Mouse (Mus musculus) cerebellum, adult 2 months (tissue): ENCODE results near the gene 4930556J24Rik. TPM values are rescaled to one million over a fixed set of nuclear protein-coding genes. Genes with fewer than 3 reads are reported as not detected.

Experiments used
- DNase-seq, 2 experiments: peaks; one replicate each; pipeline ENCODE4 v3.0.0; 2021
- H3K27ac ChIP-seq: fragments of 200-500 bp; 2 replicates; pipeline ENCODE4 v1.5.1; 2012; ENCODE audit warnings: low read length, control low read depth, inconsistent platforms; ENCODE audit not compliant: insufficient read depth
- H3K27me3 ChIP-seq: fragments of 200-500 bp; 2 replicates; pipeline ENCODE4 v1.6.1; 2012; ENCODE audit warnings: inconsistent platforms, mild to moderate bottlenecking, low read length, moderate library complexity; ENCODE audit not compliant: control insufficient read depth, insufficient read depth
- H3K4me1 ChIP-seq: fragments of 200-500 bp; 2 replicates; pipeline ENCODE4 v1.6.1; 2011; ENCODE audit warnings: low read length; ENCODE audit not compliant: control insufficient read depth, insufficient read depth
- H3K4me3 ChIP-seq: fragments of 200-500 bp; replicated peaks from 2 replicates; pipeline ENCODE3; 2011; ENCODE audit warnings: mild to moderate bottlenecking, low read depth, low read length, control low read depth; ENCODE audit not compliant: insufficient read depth
- CTCF ChIP-seq: fragments of 200-500 bp; IDR thresholded peaks from 2 replicates; pipeline ENCODE4 v1.5.1; 2011; ENCODE audit warnings: low read depth, mild to moderate bottlenecking, control low read depth, low read length, moderate library complexity, borderline replicate concordance; ENCODE audit not compliant: insufficient read depth
- POLR2A ChIP-seq: fragments of 200-500 bp; IDR thresholded peaks from 2 replicates; pipeline ENCODE4 v1.6.1; 2011; ENCODE audit warnings: low read length, control low read depth, borderline replicate concordance; ENCODE audit not compliant: insufficient read depth
- WGBS: fragments of 180-500 bp; shearing (Covaris S2); methylation state at CpG from one replicate; pipeline ENCODE4 v1.1.7; 2018; 5-methylcytosine and 5-hydroxymethylcytosine counted together
- polyA plus RNA-seq: library from polyadenylated mRNA; depleted of rRNA; stranded (reverse); fragments of >200 nt; gene quantifications from 2 replicates; pipeline ENCODE4 v1.2.3, GENCODE M21; 2012

Gene 4930556J24Rik
- polyA plus RNA-seq, 1 experiment, result 0.20 TPM

DNA sequence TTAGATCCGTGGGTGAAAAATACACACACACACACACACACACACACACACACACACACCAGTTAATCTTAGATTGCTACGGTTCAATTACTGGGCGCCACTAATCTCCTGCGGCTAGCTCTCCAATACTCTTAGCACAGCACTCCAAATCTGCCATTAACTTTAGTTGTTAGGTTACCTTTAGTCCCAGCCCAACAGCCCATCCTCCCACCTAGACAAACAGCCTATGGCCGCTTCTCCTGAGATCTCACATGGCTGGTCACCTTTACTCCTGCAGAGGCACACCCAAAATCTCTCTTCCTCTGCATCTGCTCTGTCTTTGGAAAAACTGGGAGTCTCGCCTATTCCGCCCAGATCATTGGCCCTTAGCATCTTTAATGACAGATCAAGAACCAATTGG lies 35.2 kb downstream of the 4930556J24Rik start:
- no peaks in the 10 kb centered on the region; the same call in 1 of the 2 replicates for H3K4me1 ChIP-seq
- WGBS, result 89% methylated on average over 7 of the region's 7 CpGs
- no peak for DNase-seq
- H3K27ac ChIP-seq, result no peak overlapping the region
- H3K4me3 ChIP-seq, result no peak overlapping the region
- no peak for TF ChIP-seq CTCF
- TF ChIP-seq POLR2A, result no peak
- H3K27me3 ChIP-seq, result no peaks in the 10 kb centered on the region

DNA sequence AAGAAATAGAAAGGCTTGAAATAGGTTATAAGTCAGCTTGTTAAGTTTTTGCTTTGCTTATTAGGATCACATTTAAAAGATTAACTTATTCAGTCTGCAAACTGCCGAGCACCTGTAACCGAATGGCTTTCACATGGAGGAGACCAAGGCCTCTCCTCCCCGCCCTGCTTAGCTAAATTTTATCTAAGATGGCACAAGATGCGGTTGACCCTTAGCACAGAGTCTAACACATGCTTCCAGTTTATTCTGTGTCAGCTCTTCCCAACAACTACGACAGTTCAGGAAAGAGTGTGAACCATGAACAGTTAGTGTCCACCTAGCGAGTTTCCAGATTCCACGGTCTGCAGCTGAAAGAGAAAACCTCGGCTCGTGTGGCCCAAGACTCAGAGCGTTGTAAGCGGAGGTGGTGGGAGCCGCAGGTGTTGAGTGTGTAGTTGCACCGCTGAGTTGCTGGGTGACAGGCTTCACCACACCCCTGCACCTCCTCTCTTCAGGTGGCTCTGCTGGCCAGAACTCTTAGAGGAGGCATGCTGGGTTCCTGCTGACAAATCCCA lies 39.2 kb downstream of the 4930556J24Rik start:
- 83% methylated on average over 13 of the region's 13 CpGs for WGBS
- TF ChIP-seq CTCF (no peak), POLR2A (no peak)
- no peaks in the 10 kb centered on the region for H3K4me1 ChIP-seq
- no peaks in the 10 kb centered on the region for H3K27me3 ChIP-seq
- DNase-seq, result no peak
- H3K27ac ChIP-seq, result no peak overlapping the region
- H3K4me3 ChIP-seq, result no peak overlapping the region

DNA sequence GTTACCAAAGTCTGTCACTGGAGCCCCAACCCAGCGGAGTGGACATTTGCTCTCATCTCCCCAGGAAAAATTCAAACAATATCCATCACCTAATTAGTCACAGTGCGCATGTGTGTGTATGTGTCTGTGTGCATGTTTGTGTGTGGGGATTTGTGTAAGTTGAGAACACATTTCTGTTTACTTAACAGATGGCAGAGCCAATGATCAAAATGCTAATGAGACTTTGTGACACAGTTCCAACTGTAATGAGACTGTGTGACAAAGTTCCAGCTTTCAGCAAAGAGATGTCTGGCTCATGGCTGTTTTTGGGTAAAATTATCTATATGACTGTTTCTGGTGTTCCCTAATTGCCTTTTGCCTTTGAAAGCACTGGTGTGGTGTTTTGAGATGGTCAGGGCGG lies 40.3 kb downstream of the 4930556J24Rik start:
- WGBS, result 60% methylated on average over 3 of the region's 3 CpGs
- no peaks in the 10 kb centered on the region for H3K27me3 ChIP-seq
- H3K27ac ChIP-seq, result no peak overlapping the region
- no peak overlapping the region for H3K4me3 ChIP-seq
- DNase-seq, result no peak
- no peaks in the 10 kb centered on the region for H3K4me1 ChIP-seq
- TF ChIP-seq CTCF (no peak), POLR2A (no peak)

DNA sequence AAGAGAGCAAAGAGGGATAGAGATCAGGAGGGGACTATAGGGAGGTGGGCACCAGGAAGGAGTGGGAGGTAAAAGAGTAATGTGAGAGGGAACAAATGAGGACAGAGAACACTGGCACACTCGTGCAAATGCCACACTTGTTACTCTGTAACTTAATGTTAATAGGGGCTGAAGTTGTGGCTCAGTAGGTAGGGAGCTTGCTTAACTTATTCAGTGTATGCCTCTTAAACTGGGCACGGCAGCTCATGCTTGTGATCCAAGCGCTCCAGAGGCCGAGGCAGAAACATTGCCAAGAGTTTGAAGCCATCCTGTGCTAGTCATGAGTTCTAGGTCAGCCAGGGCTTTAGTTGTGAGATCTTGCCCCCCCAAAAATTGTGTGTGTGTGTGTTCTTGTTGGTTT lies 41.4 kb downstream of the 4930556J24Rik start:
- Histone ChIP-seq H3K4me1 (no peaks in the 10 kb centered on the region), H3K4me3 (no peak overlapping the region), H3K27me3 (no peaks in the 10 kb centered on the region), H3K27ac (no peak overlapping the region)
- DNase-seq, result no peak
- TF ChIP-seq CTCF (no peak), POLR2A (no peak)
- 64% methylated on average over 4 of the region's 4 CpGs for WGBS

DNA sequence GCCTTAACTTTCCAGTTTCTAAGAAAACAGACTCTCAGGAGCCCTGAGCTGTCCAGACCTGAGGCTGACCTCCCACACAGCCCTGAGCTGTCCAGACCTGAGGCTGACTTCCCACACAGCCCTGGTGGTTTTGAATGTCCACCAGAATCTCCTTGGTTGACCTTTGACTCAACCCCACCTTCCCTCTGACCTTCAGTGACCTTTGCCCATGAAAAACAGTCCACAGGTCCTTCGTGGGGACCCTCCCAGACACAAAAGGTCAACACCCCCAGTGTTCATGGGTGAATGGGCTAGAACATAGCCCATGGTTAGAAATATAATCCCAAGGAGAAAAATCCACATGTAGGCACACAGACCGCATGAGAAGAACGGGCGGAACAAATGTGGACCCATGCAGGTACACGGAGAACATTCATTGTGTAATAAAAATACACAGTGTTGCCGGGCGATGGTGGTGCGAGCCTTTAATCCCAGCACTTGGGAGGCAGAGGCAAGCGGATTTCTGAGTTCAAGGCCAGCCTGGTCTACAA lies 42.8 kb downstream of the 4930556J24Rik start:
- no peak for DNase-seq
- Histone ChIP-seq H3K27ac (no peak overlapping the region), H3K4me1 (no peaks in the 10 kb centered on the region), H3K27me3 (no peaks in the 10 kb centered on the region), H3K4me3 (no peak overlapping the region)
- 74% methylated on average over 9 of the region's 9 CpGs for WGBS
- TF ChIP-seq POLR2A, result no peak
- no peak for TF ChIP-seq CTCF

DNA sequence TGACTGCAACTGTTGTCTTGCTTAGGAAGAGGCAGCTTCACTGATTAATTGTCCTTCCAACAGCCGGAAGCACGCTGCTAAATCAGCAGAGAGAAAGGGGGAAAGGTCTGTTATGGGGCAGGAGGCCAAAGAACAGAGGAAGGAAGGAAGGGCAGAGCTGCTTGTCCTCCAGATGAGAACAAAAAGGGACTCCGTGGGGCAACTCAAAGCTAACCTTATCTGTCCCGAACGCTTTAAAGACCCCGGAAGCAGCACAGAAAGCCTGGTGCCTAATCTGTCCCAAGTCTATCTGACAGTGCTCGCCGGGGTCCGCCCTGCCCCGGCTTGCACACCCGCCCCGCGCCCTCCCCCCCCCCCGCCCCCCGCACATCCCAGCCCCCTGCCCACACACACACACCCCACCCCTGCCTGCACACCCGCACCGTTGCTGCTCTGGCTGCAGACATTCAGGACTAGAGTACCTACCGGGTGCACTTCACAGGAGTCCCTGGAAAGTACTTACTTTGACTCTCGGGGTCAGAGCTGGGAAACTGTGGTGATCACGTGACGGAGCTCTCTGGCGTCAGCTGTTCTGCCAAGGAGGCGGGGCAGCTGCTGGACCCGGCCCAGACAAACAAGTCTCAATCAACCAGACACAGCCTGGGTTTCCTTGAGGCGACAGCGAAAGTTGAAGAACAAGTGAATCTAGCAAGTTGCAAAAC lies 44.9 kb downstream of the 4930556J24Rik start, which contains the start of gene Tcn2:
Tcn2 (minus strand) TSS at position 649 of the 701 bp plus-strand sequence.
- no peak for TF ChIP-seq CTCF
- TF ChIP-seq POLR2A, result no peak
- Histone ChIP-seq H3K27me3 (no peaks in the 10 kb centered on the region), H3K27ac (no peak within 1 kb of the TSS), H3K4me3 (peak within 1 kb of the TSS; percentile 19), H3K4me1 (no peaks in the 10 kb centered on the region)
- peak; percentile 36 to 45 for DNase-seq
- WGBS, result under 1% methylated on average over 26 of the region's 26 CpGs

DNA sequence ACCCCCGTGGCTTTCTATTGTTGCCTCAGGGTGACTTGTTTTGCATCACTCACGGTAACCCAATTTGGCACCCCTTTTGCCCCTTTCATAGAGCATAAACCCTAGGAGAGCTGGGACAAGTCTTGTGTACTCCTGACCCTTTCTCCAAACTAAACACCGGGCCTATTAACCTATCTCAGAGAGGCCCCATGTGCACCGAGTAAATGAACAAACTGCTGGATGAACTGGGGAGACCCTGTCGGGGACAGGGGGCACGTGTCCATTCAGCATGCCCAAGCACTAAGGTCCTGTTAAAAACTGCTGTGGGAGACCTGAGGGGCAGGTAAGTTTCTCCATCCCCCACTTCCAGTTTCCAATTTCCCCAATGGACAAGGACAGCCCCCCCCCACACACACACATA lies 45.6 kb downstream of the 4930556J24Rik start:
- no peaks in the 10 kb centered on the region for H3K27me3 ChIP-seq
- no peak overlapping the region for H3K4me3 ChIP-seq
- no peaks in the 10 kb centered on the region for H3K4me1 ChIP-seq
- TF ChIP-seq POLR2A (no peak), CTCF (no peak)
- DNase-seq, result no peak
- no peak overlapping the region for H3K27ac ChIP-seq
- WGBS, result 27% methylated on average over 6 of the region's 6 CpGs

DNA sequence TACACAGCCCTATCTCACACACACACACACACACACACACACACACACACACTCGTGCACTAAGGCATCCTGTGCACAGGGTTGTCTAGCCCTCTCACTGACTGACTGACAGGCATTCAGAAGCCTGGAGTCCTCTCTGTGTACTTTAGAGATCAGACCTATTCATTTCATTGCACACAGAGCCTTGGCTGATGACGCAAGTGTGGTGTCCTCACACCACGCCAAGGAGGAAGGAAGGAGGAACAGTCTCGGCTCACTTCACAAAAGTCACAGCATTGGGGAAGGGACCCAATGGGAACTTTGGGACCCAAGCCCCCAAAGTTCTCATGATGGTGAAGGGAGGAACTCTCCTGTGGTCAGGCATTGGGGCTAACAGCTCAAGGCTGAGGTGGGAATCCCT lies 46.6 kb downstream of the 4930556J24Rik start:
- H3K27me3 ChIP-seq, result no peaks in the 10 kb centered on the region
- no peaks in the 10 kb centered on the region for H3K4me1 ChIP-seq
- 85% methylated on average over 4 of the region's 4 CpGs for WGBS
- no peak for DNase-seq
- no peak overlapping the region for H3K27ac ChIP-seq
- TF ChIP-seq POLR2A (no peak), CTCF (no peak)
- H3K4me3 ChIP-seq, result no peak overlapping the region
